Mouse (Mus musculus): ENCODE data around the gene Gtpbp4.

GRCm38 (mm10) chr13:8995159-8995989, 509 bp downstream of the Gtpbp4 start:
- TF ChIP-seq CTCF (IDR thresholded peaks at IDR 0.05; ENCODE audit: low read depth) (no peak), EP300 (optimal IDR thresholded peaks at IDR 0.05) (no peak)

All from stomach, postnatal 0 days (tissue).